Mouse (Mus musculus): ENCODE results near the gene Efhd1.

Efhd1 gene

GRCm38 (mm10) chr1:87270204-87270603 lies 6.0 kb downstream of the Efhd1 start:
- no peak for DNase-seq (ENCODE audit: low spot score)

GRCm38 (mm10) chr1:87270641-87271467 lies 6.7 kb downstream of the Efhd1 start:
- no peak for DNase-seq (ENCODE audit: low spot score)

- no peak for DNase-seq (ENCODE audit: low spot score)
These were observed 7.4 kb downstream of the Efhd1 start for GRCm38 (mm10) chr1:87271596-87271995.

- peak; percentile 61 for DNase-seq (ENCODE audit: low spot score)
These were observed 8.3 kb downstream of the Efhd1 start for GRCm38 (mm10) chr1:87272462-87272861.

GRCm38 (mm10) chr1:87273514-87273942 lies 9.4 kb downstream of the Efhd1 start:
- peak; percentile 91 for DNase-seq (ENCODE audit: low spot score)

GRCm38 (mm10) chr1:87274134-87274533 lies 10.0 kb downstream of the Efhd1 start:
- peak; percentile 45 for DNase-seq (ENCODE audit: low spot score)

GRCm38 (mm10) chr1:87275151-87275550 lies 11.0 kb downstream of the Efhd1 start:
- DNase-seq (ENCODE audit: low spot score), result no peak

- DNase-seq (ENCODE audit: low spot score), result no peak
These were observed 11.9 kb downstream of the Efhd1 start for GRCm38 (mm10) chr1:87276056-87276455.

- no peak for DNase-seq (ENCODE audit: low spot score)
These were observed 16.1 kb downstream of the Efhd1 start for GRCm38 (mm10) chr1:87280281-87280680.

- DNase-seq (ENCODE audit: low spot score), result no peak
These were observed 17.6 kb downstream of the Efhd1 start for GRCm38 (mm10) chr1:87281599-87282412.

GRCm38 (mm10) chr1:87282413-87282788 lies 18.2 kb downstream of the Efhd1 start:
- DNase-seq (ENCODE audit: low spot score), result no peak

GRCm38 (mm10) chr1:87283410-87283960 lies 19.3 kb downstream of the Efhd1 start:
- DNase-seq (ENCODE audit: low spot score), result no peak

GRCm38 (mm10) chr1:87287105-87287504 lies 22.9 kb downstream of the Efhd1 start:
- DNase-seq (ENCODE audit: low spot score), result no peak

GRCm38 (mm10) chr1:87291416-87291815 lies 27.3 kb downstream of the Efhd1 start:
- DNase-seq (ENCODE audit: low spot score), result no peak

- DNase-seq (ENCODE audit: low spot score), result peak; percentile 44
These were observed 28.4 kb downstream of the Efhd1 start for GRCm38 (mm10) chr1:87292420-87293190.

GRCm38 (mm10) chr1:87294063-87294710 lies 30.0 kb downstream of the Efhd1 start:
- DNase-seq (ENCODE audit: low spot score), result no peak

- no peak for DNase-seq (ENCODE audit: low spot score)
These were observed 30.8 kb downstream of the Efhd1 start for GRCm38 (mm10) chr1:87294951-87295350.

GRCm38 (mm10) chr1:87297346-87297925 lies 33.3 kb downstream of the Efhd1 start:
- DNase-seq (ENCODE audit: low spot score), result no peak

GRCm38 (mm10) chr1:87300360-87301286 lies 36.5 kb downstream of the Efhd1 start:
- DNase-seq (ENCODE audit: low spot score), result no peak

GRCm38 (mm10) chr1:87301971-87302370 lies 37.8 kb downstream of the Efhd1 start:
- no peak for DNase-seq (ENCODE audit: low spot score)

All from ovary, adult 18-20 months (tissue).